In the genomic region with DNA sequence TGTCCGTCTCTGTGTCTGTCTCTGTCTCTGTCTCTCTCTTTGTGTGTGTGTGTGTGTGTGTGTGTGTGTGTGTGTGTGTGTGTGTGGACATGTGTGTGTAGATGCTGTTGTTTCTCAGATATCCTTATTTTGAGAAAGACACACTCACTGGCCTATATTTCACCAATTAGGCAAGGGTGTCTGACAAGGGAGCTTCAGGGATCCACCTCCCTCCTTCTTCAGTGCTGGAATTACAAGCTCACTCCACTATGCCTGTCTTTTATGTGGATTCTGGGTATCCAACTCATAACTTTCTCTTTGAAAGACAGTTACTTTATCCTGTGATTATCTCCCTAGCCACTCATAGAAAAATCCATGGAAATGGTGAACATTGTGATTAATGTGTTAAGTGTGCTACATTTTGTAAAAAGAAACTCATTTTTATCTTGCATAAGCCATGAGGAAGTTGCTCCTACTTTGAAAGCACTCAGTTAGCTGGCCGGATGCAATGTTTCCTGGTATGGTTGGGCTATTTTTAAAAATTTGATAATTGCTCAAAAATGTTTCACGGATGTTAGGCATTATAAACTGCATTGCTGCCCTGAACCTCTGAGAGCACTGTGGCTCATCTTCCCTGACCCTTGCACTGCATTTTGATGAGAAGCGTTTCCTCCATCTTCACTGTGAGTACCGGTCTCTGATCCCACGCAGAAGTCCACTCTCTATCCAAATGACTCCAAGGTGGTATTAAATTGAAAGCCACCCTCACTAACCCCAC, we compare ENCODE assay signal across 8 mouse cellular contexts. TPM values are rescaled to one million over a fixed set of nuclear protein-coding genes. Genes with fewer than 3 reads are reported as not detected.
DNase-seq lines count a peak whose midpoint lies in the region; ATAC-seq and TF ChIP-seq lines count a peak whose summit lies in the region.
"Not testable (repeated sequence)": the region's sequence is repeated elsewhere in the genome, so short reads cannot be mapped to it uniquely, and the experiment has no call there.
"Had no signal": no experiment of that assay in that cellular context is flagged by ENCODE, and none has a peak within 500 bp of the region (broad histone marks: within the 10 kb centered on the region; RNA-seq: fewer than 3 reads in every experiment).

Gene Ifi47 (plus strand): TSS at position 587 of the 757 bp plus-strand sequence.

- not testable (repeated sequence) for TF ChIP-seq CTCF in gastrocnemius, adult 2 months (IDR thresholded peaks at IDR 0.05)

- 75% methylated on average over 6 of the region's 6 CpGs for WGBS in limb, embryonic 14.5 days
- 44% methylated on average over 6 of the region's 6 CpGs for WGBS in lung, embryonic 15.5 days

- not testable (repeated sequence) for H3K9me3 ChIP-seq in limb, embryonic 14.5 days (ENCODE audit: control insufficient read depth, low read length); lung, embryonic 15.5 days

- intact Hi-C loops in gastrocnemius, adult 2 months (cut with DNase I), result loop anchor here (5.0 kb wide), 1 partner anchor 154 kb away; no protein-coding TSS in a partner anchor
- intact Hi-C loops in heart, postnatal 10 days (cut with DNase I), result not testable (repeated sequence)

- H3K27me3 ChIP-seq in limb, embryonic 14.5 days (ENCODE audit: control insufficient read depth, insufficient read depth, low read length); lung, embryonic 15.5 days; myocyte (ENCODE audit: control insufficient read depth, insufficient read depth, insufficient read length): not testable (repeated sequence)

- not testable (repeated sequence) for H3K9ac ChIP-seq in limb, embryonic 14.5 days (ENCODE audit: low read depth, low read length, severe bottlenecking); lung, embryonic 15.5 days

- not testable (repeated sequence) for H3K4me1 ChIP-seq in limb, embryonic 14.5 days (ENCODE audit: control insufficient read depth, insufficient read depth, low read length); lung, embryonic 15.5 days

- peak; percentile 26 for DNase-seq in adipocyte (ENCODE audit: low spot score)
- DNase-seq in gastrocnemius, adult 2 months, result not testable (repeated sequence)
- DNase-seq in heart, postnatal 10 days, result peak; percentile 40 to 48
- DNase-seq in kidney, adult 8-10 months, result peak; percentile 39 to 66
- DNase-seq in limb, embryonic 14.5 days (ENCODE audit: low spot score), result peak; percentile 31

- H3K36me3 ChIP-seq in limb, embryonic 14.5 days (ENCODE audit: control insufficient read depth, insufficient read depth, low read length); lung, embryonic 15.5 days; myocyte (ENCODE audit: control insufficient read depth, insufficient read depth): not testable (repeated sequence)

- ATAC-seq in limb, embryonic 14.5 days (ENCODE audit: low FRiP score, low read depth); lung, embryonic 15.5 days (ENCODE audit: borderline replicate concordance, extremely low read depth, low FRiP score, low TSS enrichment): not testable (repeated sequence)

- TF ChIP-seq POLR2A in limb, embryonic 14.5 days (IDR thresholded peaks at IDR 0.05; ENCODE audit: borderline replicate concordance, extremely low read depth, insufficient read depth, insufficient read length); myocyte (IDR thresholded peaks at IDR 0.05; ENCODE audit: insufficient read length, low read depth): not testable (repeated sequence)

- H3K27ac ChIP-seq in gastrocnemius, adult 2 months, result peak within 1 kb of the TSS; percentile 83
- not testable (repeated sequence) for H3K27ac ChIP-seq in limb, embryonic 14.5 days (replicated peaks; ENCODE audit: low read depth, low read length)
- H3K27ac ChIP-seq in lung, embryonic 15.5 days, result peak within 1 kb of the TSS; percentile 47

- H3ac ChIP-seq in myocyte (ENCODE audit: control insufficient read depth, insufficient read length), result not testable (repeated sequence)

- H3K79me2 ChIP-seq in myocyte (ENCODE audit: control insufficient read depth, insufficient read depth), result not testable (repeated sequence)

- not testable (repeated sequence) for H3K4me2 ChIP-seq in limb, embryonic 14.5 days (replicated peaks; ENCODE audit: low read depth, low read length, severe bottlenecking); lung, embryonic 15.5 days
- H3K4me2 ChIP-seq in myocyte (ENCODE audit: low read depth), result peak within 1 kb of the TSS; percentile 61

- peak within 1 kb of the TSS; percentile 50 for H3K4me3 ChIP-seq in gastrocnemius, adult 2 months
- not testable (repeated sequence) for H3K4me3 ChIP-seq in limb, embryonic 14.5 days (replicated peaks; ENCODE audit: low read length); lung, embryonic 15.5 days; myocyte

RNA-seq across cellular contexts. Expression of gene Ifi47, which starts in this region (rescaled TPM):
- total RNA-seq in gastrocnemius, adult 2 months (2021), result under 1 TPM; 0.84 TPM
- 1 to 10 TPM; 1.7 to 2.2 TPM for total RNA-seq in heart, postnatal 10 days (2021)
- 0.83 and 1.0 TPM in 2 replicates for polyA plus RNA-seq in limb, embryonic 14.5 days (2012; rRNA removed)
- 0.72 and 1.2 TPM in 2 replicates for polyA plus RNA-seq in limb, embryonic 14.5 days (2014; fragmentation: Nextera tagmentation; extraction: Ambion mirVana)
- 2.6 and 3.1 TPM in 2 replicates for polyA plus RNA-seq in lung, embryonic 15.5 days (2015; fragmentation: Nextera tagmentation; extraction: Ambion mirVana)
- polyA plus RNA-seq in myocyte (2012; fragmentation: generic; extraction: Trizol), result 1.00 TPM
- polyA plus RNA-seq: erythroblast, embryonic 14.5 days had no signal
